Mouse (Mus musculus): ENCODE results near the gene Hoxd9. TPM values are rescaled to one million over a fixed set of nuclear protein-coding genes. Genes with fewer than 3 reads are reported as not detected.

Gene Hoxd9
- not detected for total RNA-seq (2021)

DNA sequence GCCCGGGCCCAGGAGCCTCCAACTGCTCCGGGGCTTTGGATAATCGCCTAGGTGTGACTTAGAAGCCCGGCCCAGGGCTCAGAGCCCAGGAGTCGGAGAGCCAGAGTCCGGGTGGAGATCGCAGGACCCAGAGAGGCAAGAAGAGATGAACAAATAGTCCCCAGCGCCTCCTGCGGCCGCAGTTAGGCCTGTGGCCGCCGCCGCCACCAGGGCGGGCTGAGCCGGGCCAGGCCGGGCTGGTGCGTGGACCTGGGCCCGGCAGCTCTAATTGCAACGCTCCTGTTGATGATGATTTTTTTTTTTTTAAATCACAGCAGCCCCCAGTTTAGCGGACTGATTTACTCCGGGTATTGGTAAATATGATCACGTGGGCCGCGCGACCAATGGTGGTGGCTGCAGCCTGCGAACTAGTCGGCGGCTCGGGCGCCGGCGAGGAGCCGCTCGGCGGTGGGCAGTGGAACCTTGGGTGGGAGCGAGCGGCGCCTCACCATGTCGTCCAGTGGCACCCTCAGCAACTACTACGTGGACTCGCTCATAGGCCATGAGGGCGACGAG, at the start of gene Hoxd9:
TSS of gene Hoxd9 (plus strand) at position 161 of the 555 bp plus-strand sequence.
- no peak for DNase-seq (ENCODE audit: extremely low spot score in 1 of 2, low spot score in 1 of 2)

DNA sequence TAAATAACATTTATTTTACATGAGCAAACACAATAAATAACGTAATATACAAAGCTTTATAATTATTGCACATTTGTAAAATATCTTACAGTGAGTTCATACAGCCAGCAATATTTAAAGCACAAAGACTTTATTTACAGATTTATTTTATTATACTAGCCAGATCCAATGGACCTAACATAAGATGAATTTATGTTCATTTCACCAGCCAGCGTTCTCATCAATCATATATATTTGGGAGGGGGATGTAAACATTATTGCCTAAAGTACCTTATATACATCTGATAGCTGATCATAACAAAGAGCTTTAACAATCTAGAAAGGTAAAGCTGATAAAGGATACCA, 44.6 kb upstream of the Hoxd9 start:
- DNase-seq (ENCODE audit: extremely low spot score in 1 of 2, low spot score in 1 of 2), result no peak

DNA sequence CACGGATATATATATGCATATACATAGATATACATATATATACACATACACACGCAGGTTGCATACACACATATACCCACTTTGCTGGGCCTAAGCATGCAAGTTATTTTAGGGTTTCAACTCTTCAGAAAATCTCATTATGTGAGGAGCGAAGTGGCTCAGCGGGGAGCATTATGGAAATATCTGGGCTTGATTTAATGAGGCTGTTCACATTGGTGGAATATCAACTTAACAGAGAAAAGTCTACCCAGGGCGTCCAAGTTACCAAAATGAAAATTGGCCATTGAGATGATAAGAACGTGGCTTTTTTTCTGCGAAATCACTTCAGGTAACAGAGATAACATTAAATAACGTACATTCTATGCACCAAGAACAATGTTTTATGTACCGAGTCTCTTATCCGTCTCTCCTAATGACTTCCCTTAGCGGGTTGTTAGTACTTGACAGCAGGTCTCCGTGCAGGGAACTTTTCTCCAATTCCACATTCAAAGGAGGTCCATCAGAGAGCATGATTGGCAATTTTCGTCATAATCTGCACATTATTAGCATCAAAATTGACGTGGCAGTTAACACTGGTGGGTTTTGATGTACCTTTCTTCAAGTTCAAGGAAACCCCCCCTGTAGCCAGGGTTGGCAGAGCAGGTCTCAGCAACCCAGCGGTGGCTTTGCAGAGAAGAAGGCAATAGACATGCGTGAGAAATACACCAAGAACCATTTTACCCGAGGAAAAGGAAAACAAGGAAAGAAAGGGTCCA, 43.6 kb upstream of the Hoxd9 start:
- no peak for DNase-seq (ENCODE audit: extremely low spot score in 1 of 2, low spot score in 1 of 2)

GRCm38 (mm10) chr2:74654743-74655419, 42.6 kb upstream of the Hoxd9 start:
- DNase-seq (ENCODE audit: extremely low spot score in 1 of 2, low spot score in 1 of 2), result no peak

GRCm38 (mm10) chr2:74655420-74655781, 42.1 kb upstream of the Hoxd9 start:
- DNase-seq (ENCODE audit: extremely low spot score in 1 of 2, low spot score in 1 of 2), result no peak

GRCm38 (mm10) chr2:74655821-74656631, 41.5 kb upstream of the Hoxd9 start:
- DNase-seq (ENCODE audit: extremely low spot score in 1 of 2, low spot score in 1 of 2), result no peak

DNA sequence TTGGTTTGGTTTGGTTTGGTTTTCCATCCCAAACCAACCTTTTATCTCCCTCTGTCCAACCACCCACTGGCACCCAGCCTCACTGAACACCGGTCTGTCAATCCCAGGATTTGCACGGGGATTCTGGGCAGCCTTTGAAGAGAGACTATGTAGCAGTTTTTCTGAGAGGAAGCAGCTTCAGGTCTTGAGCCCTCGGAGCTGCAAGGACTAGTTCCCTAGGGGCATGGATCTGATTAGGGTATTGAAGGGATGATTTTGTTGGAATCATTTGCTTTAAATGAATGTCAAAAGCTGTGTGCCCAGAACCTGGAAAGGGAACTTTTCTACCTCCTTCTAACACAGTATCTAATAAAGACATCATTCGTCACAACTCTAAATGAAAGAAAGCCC, 40.9 kb upstream of the Hoxd9 start:
- DNase-seq (ENCODE audit: extremely low spot score in 1 of 2, low spot score in 1 of 2), result no peak

DNA sequence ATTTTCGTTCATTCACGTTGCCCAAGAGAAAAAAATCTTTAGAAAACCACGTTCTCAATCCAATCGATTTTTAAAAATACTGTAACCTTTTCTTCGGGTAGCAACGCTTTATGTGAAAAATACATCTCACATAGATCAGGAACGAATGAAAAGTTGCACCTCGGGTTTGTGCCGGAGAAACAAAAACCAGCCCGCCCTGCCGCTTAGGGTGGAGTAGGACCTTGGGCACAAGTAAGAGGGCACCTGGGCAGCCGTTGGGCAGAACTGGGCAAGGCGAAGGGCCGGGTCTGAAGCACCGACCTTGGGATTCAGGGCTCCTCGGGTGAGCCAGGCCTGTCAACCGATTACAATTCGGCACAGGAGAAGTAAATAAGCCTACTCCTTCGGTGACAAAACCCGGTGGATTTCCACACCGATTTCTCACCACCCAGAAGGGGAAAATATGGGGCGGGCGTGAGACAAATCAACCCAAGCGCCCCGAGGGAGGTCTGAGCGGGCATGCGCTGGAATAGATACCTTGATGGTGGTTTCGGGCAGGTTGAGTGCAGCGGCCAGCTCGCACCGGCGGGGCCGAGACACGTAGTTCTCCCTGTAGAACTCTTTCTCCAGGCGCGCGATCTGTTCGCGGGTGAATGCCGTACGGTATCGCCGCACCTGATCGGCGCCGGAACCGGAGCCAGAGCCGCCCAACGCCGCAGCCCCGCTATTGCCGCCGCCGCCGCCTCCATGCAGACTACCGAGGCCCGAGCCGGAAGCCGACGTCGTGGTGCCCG, 40.1 kb upstream of the Hoxd9 start:
- DNase-seq (ENCODE audit: extremely low spot score in 1 of 2, low spot score in 1 of 2), result no peak

DNA sequence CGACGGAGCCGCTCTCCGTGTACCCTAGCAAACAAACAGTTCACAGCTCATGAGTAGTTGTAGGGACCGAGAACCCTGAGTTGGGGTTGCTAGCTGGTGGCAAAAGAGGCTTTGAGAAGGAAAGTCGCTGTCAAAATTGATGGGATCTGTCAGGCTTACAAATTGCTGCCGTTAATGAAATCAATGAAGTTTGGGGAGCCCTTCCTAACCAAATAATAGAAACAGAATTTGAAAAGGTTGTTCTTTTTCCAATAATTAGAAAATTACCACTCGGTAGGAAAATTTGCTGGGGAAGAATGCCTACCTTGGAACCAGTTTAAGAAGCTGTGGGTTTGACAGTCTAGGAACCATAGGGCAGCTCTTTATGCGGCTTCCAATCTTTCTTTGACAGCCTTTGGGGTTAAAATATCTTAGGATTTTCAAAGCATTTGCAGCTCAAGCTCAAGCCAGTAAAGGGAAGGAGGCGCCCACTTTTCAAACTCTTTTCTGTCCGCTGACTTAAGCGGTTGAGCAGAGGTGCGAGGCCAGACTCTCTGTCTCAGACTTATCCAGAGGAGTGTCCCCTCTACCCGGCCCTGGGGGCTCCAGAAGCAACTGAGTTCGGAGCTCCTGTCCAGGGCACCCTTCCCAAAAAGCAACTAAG, 39.4 kb upstream of the Hoxd9 start:
- DNase-seq (ENCODE audit: extremely low spot score in 1 of 2, low spot score in 1 of 2), result no peak

GRCm38 (mm10) chr2:74658667-74659371, 38.7 kb upstream of the Hoxd9 start:
- no peak for DNase-seq (ENCODE audit: extremely low spot score in 1 of 2, low spot score in 1 of 2)

DNA sequence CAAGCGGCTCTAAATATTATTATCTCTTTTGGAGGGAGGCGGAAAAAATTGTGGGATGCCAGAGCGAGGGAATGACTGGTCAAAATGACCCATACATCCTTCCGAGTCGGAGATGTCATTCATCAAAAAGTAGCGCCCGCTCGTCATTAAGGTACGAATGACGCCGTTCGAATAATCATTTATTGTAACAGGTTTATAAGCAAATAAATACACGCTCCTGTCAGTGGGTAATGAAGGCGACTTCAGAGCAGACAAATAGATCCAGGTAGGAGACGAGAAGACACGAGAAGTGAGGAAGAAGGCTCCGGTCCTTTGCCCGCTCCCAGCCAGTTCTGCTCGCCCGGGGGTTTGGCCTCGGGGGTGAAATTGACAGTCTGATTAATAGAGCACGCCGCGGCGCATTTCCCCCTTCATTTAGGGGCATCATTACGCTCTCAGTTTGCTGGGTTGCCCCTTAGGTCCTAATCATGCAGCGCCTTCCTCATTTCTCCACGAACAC, 38.0 kb upstream of the Hoxd9 start, which contains the start of gene Evx2:
TSS of gene Evx2 (minus strand) at position 51 of the 499 bp plus-strand sequence.
- no peak for DNase-seq (ENCODE audit: extremely low spot score in 1 of 2, low spot score in 1 of 2)

DNA sequence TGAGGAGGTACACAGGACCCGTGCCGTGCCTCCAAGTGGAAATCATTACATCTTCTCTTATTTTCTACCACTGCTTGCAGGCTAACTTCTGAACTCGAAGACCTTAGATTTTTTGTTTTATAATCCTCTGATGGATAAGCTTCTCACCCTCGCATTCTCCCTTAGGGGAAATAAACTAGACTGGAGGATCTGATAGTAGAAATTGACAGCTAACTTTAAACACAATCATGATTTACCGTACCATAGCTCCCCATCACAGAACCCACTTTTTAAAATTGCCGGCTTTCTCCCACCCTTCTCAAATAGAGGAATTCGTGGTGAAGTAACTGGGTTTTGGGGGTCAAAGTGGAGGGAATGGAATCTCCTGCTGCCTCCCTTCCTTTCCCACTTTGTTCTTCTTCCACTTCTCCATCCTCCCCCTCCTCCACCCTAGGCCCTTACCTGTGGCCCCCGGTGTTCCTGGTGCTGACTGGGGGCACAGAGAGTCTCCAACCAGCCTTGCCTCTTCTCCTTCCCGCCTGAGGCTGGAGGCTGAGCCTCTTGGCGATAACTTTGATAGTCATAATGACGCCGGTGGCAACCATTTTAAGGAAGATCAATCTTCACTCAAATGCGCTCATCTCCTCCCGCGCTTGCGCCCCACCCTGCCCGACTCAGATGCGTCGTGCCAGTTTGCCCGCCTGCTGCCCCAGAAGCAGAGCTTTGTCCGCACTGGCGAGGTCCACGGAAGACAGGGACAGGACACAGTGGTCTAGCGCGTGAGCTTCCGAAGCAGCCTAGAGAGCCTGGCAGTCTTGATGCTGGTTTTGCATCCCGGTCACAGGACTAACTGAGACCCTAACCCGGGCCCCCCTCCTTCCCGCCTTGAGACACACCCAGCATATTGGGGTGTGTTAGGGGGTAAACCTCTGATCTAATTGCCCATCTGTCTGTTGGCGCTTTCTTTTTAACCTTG, 36.8 kb upstream of the Hoxd9 start:
- no peak for DNase-seq (ENCODE audit: extremely low spot score in 1 of 2, low spot score in 1 of 2)

DNA sequence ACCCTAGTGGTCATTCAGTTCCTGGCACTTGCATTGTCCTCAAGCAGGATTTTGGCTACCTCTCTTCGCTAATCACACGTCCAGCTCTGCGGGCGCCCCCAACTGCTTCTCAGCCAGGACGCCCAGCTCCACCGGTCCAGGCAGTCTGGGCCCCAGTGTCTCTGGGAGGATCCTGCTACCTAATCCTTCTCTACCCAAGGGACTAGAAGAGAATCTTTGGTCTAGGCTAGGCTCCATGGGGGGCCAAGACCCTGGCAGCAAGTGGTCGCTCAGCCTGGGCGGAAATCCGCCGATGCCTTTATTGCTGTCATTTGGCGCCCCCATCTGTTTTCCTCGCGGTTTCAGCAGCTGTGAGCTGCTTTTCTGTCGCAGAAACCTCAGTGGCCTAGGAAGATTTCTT, 35.8 kb upstream of the Hoxd9 start:
- DNase-seq (ENCODE audit: extremely low spot score in 1 of 2, low spot score in 1 of 2), result peak in 1 of 2 experiments; percentile 61

DNA sequence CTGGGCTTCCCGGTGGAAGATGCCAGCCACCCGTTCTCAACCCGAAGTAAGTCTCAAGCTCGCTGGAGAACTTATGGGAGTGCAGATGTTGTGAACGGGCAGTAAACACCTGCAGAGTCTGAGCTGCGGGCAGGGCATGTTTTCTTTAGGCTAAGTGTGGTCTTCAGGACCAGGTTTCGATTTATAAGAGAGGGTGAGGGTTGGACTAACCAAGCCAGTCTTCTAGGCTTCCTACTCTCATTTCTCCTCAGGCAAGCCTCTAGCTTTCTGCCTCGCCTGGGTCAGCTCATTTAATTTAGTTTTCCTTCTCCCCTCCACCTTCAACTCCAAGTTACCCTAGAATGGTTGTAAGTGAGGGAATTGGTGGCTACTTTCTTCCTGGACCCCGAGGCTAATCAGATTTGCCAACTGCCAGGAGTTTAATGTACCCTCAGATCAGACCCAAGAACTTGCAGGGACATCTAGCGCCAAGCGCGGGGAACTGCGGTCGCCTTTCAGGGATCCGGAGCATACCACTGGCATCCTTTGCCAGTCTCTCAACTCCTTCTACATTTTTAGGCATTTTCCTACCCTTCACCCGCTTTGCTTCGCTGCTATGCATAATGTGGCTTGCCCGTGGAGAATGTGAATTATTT, 34.1 kb upstream of the Hoxd9 start:
- DNase-seq (ENCODE audit: extremely low spot score in 1 of 2, low spot score in 1 of 2), result peak in 1 of 2 experiments; percentile 62

GRCm38 (mm10) chr2:74666411-74666810, 31.1 kb upstream of the Hoxd9 start:
- no peak for DNase-seq (ENCODE audit: extremely low spot score in 1 of 2, low spot score in 1 of 2)

DNA sequence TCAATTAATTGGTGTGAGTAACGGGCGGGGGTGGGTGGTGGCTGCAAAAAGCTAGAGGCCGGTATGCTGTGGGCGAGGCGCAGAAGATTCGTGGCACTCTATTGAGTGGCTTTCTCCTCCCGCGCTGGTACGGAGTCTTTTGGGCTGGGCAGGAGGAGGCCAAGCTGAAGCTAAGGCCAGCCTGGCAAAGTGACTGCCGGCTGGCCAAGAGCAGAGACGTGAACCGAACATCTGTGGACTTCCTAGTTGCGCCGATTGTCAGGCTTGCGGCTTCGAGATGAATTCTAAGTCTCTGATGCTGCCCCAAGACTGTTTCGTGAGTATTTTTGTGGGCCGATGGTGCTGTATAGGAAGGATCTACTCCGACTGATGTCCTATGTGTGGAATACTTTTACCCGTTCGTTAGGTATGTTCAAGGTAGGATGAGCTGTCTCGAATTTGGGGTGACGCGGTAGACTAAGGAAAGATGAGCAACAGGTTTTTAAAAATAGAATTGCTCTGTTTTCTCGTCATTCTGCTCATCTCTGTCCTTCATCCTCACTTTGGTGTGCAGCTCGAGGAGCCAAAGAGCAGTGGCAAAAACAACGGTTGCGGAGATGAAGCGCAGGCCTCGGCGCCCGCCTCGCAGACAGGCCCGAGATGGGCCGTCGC, 30.2 kb upstream of the Hoxd9 start:
- no peak for DNase-seq (ENCODE audit: extremely low spot score in 1 of 2, low spot score in 1 of 2)

DNA sequence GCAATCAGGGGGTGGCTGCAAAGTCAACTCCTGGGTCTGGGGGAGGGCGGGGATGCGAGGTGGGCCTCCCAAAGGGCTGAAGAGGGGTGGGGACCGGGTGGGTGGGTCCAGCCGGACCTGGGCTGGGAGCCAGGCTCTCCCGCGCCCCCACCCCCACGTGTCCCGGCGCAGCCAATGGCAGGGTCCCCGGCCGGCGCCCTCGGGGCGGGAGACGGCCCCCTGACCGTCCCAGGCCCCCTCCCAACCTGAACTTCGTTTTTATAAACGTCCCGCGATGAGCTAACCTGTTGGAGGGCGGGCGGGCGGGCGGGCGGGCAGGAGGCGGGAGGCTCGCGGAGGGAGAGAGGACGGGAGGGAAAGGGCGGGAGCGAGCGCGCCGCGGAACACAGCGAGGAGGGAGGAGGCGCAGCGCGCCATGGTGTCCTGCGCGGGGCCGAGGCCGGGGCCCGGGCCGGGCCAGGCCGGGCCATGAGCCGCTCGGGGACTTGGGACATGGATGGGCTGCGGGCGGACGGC, 29.6 kb upstream of the Hoxd9 start, which contains the start of gene Hoxd13:
TSS of gene Hoxd13 (plus strand) at position 469 of the 516 bp plus-strand sequence.
- DNase-seq (ENCODE audit: extremely low spot score in 1 of 2, low spot score in 1 of 2), result no peak

All from layer of hippocampus, postnatal 25 days (tissue).